8 mouse cellular contexts compared by ENCODE assay signal in genomic region chr2:181918501-181918900, GRCm38 (mm10). TPM values are rescaled to one million over a fixed set of nuclear protein-coding genes. Genes with fewer than 3 reads are reported as not detected.
A peak's percentile ranks its signal among the peaks of the same experiment; 100 is the strongest.
DNase-seq lines count a peak whose midpoint lies in the region; ATAC-seq lines count a peak whose summit lies in the region.

No protein-coding gene starts in this region.

- H3K4me2 ChIP-seq in liver, embryonic 11.5 days: no peak overlapping the region
- H3K4me2 ChIP-seq in kidney, embryonic 14.5 days (replicated peaks; ENCODE audit: low read depth, low read length): no peak overlapping the region

- H3K9ac ChIP-seq in liver, embryonic 11.5 days (ENCODE audit: low read depth, low read length): no peak overlapping the region
- H3K9ac ChIP-seq in kidney, embryonic 14.5 days (ENCODE audit: low read depth, low read length): no peak overlapping the region

- peak; percentile 89 for ATAC-seq in liver, embryonic 11.5 days (replicated peaks; ENCODE audit: low FRiP score)
- ATAC-seq in kidney, embryonic 14.5 days (ENCODE audit: low FRiP score, low TSS enrichment): no peak; the same call in none of the 2 replicates

- no peaks in the 10 kb centered on the region for H3K27me3 ChIP-seq in liver, embryonic 11.5 days (replicated peaks; ENCODE audit: control insufficient read depth, insufficient read depth, low read length)
- H3K27me3 ChIP-seq in kidney, embryonic 14.5 days (ENCODE audit: control insufficient read depth, insufficient read depth, low read length): no peaks in the 10 kb centered on the region

- no peak overlapping the region for H3K27ac ChIP-seq in liver, embryonic 11.5 days (ENCODE audit: low read depth, low read length)
- H3K27ac ChIP-seq in kidney, embryonic 14.5 days (ENCODE audit: low read depth, low read length): no peak overlapping the region

- peak; percentile 41 for DNase-seq in kidney, postnatal 10 days
- DNase-seq in kidney, adult 11 months: no peak
- peak; percentile 100 for DNase-seq in ES-CJ7 (ENCODE audit: low read depth, low spot score)
- DNase-seq in brain, adult 2 months (ENCODE audit: low read depth, low spot score): peak; percentile 21
- peak; percentile 46 to 57 for DNase-seq in gastrocnemius, postnatal 4 days (ENCODE audit: low spot score in 2 of 2)
- DNase-seq in liver, embryonic 11.5 days (ENCODE audit: low spot score): peak; percentile 87
- DNase-seq in spleen, postnatal 36 days (ENCODE audit: low spot score in 2 of 2): peak; percentile 24 to 53

- 46% methylated on average over 3 of the region's 3 CpGs for WGBS in liver, embryonic 11.5 days
- 53% methylated on average over 3 of the region's 3 CpGs for WGBS in kidney, embryonic 14.5 days

- no peaks in the 10 kb centered on the region for H3K36me3 ChIP-seq in liver, embryonic 11.5 days (ENCODE audit: control insufficient read depth, insufficient read depth, low read length)
- no peaks in the 10 kb centered on the region for H3K36me3 ChIP-seq in kidney, embryonic 14.5 days (ENCODE audit: control insufficient read depth, insufficient read depth, low read length)

- no peaks in the 10 kb centered on the region for H3K4me1 ChIP-seq in liver, embryonic 11.5 days (replicated peaks; ENCODE audit: control insufficient read depth, insufficient read depth, low read length)
- H3K4me1 ChIP-seq in kidney, embryonic 14.5 days (ENCODE audit: control insufficient read depth, insufficient read depth, low read length): no peaks in the 10 kb centered on the region

- H3K9me3 ChIP-seq in liver, embryonic 11.5 days (ENCODE audit: control insufficient read depth, low read length): no peaks in the 10 kb centered on the region
- H3K9me3 ChIP-seq in kidney, embryonic 14.5 days (ENCODE audit: control insufficient read depth, low read length): no peaks in the 10 kb centered on the region

- no peak overlapping the region for H3K4me3 ChIP-seq in liver, embryonic 11.5 days (ENCODE audit: low read depth, low read length)
- H3K4me3 ChIP-seq in kidney, embryonic 14.5 days (ENCODE audit: low read length): no peak overlapping the region

RNA-seq across cellular contexts. Expression of gene Polr3k, which starts 54.4 kb away (rescaled TPM):
- 10 to 100 TPM; 12.4 to 13.2 TPM for total RNA-seq in gastrocnemius, postnatal 4 days (2021)
- polyA plus RNA-seq in liver, embryonic 11.5 days (2014; fragmentation: Nextera tagmentation; extraction: Ambion mirVana): 64.7 and 73.6 TPM in 2 replicates
- polyA plus RNA-seq in kidney, embryonic 14.5 days (2014; fragmentation: Nextera tagmentation; extraction: Ambion mirVana): 76.9 and 78.5 TPM in 2 replicates
